Comparison of ENCODE assay signal across 10 mouse cellular contexts in genomic region chr8:117366475-117366874, GRCm38 (mm10).
A peak's percentile ranks its signal among the peaks of the same experiment; 100 is the strongest.
DNase-seq lines count a peak whose midpoint lies in the region; ATAC-seq lines count a peak whose summit lies in the region.
"Had no signal": no experiment of that assay in that cellular context is flagged by ENCODE, and none has a peak within 500 bp of the region (broad histone marks: within the 10 kb centered on the region; RNA-seq: fewer than 3 reads in every experiment).

No protein-coding gene starts in this region.

- no peaks in the 10 kb centered on the region for H3K27me3 ChIP-seq in hindbrain, embryonic 16.5 days (replicated peaks; ENCODE audit: control insufficient read depth, insufficient read depth, low read length)
- H3K27me3 ChIP-seq in hindbrain, embryonic 10.5 days (ENCODE audit: insufficient read depth, poor library complexity, severe bottlenecking): no peaks in the 10 kb centered on the region
- no peaks in the 10 kb centered on the region for H3K27me3 ChIP-seq in midbrain, embryonic 16.5 days (ENCODE audit: control insufficient read depth, insufficient read depth, low read depth, low read length)
- no peaks in the 10 kb centered on the region for H3K27me3 ChIP-seq in midbrain, embryonic 10.5 days (ENCODE audit: low read depth, poor library complexity, severe bottlenecking)

- 55% methylated on average over 7 of the region's 7 CpGs for WGBS in hindbrain, embryonic 16.5 days
- 63% methylated on average over 7 of the region's 7 CpGs for WGBS in hindbrain, embryonic 10.5 days
- WGBS in midbrain, embryonic 16.5 days: 63% methylated on average over 7 of the region's 7 CpGs
- 61% methylated on average over 7 of the region's 7 CpGs for WGBS in midbrain, embryonic 10.5 days

- peak; percentile 32; the same call in 1 of the 2 replicates for ATAC-seq in hindbrain, embryonic 16.5 days
- ATAC-seq in midbrain, embryonic 16.5 days: peak; percentile 14; the same call in 1 of the 2 replicates

- no peak overlapping the region for H3K4me2 ChIP-seq in hindbrain, embryonic 16.5 days (ENCODE audit: low read length)
- H3K4me2 ChIP-seq in midbrain, embryonic 16.5 days (ENCODE audit: low read length): no peak overlapping the region

- no peak overlapping the region for H3K4me3 ChIP-seq in hindbrain, embryonic 16.5 days (ENCODE audit: low read length)
- no peak overlapping the region for H3K4me3 ChIP-seq in hindbrain, embryonic 10.5 days
- H3K4me3 ChIP-seq in midbrain, embryonic 16.5 days (ENCODE audit: low read depth, low read length): no peak overlapping the region
- H3K4me3 ChIP-seq in midbrain, embryonic 10.5 days: no peak overlapping the region

- peak; percentile 49 for DNase-seq in adrenal gland, adult 2 months
- DNase-seq in adrenal gland, adult 8-10 months: no peak
- DNase-seq in hindbrain, embryonic 10.5 days (ENCODE audit: low spot score): no peak
- DNase-seq in midbrain, embryonic 10.5 days (ENCODE audit: low spot score): no peak
- peak; percentile 40 for DNase-seq in retina, postnatal 1 day
- DNase-seq in gastrocnemius, postnatal 36 days: no peak
- DNase-seq: embryo, embryonic 11 days; layer of hippocampus, adult 9-11 months had no signal

- 0 out of 2 replicates have a peak overlapping the region, but pooled peaks have one; percentile 39 for H3K27ac ChIP-seq in hindbrain, embryonic 16.5 days (ENCODE audit: low read depth, low read length)
- no peak overlapping the region for H3K27ac ChIP-seq in hindbrain, embryonic 10.5 days
- H3K27ac ChIP-seq in midbrain, embryonic 16.5 days (ENCODE audit: low read length): no peak overlapping the region
- no peak overlapping the region for H3K27ac ChIP-seq in midbrain, embryonic 10.5 days (replicated peaks)

- H3K4me1 ChIP-seq in hindbrain, embryonic 16.5 days (ENCODE audit: control insufficient read depth, insufficient read depth, low read depth, low read length): peaks cover 48% of the 10 kb centered on the region
- peaks cover 69% of the 10 kb centered on the region for H3K4me1 ChIP-seq in hindbrain, embryonic 10.5 days (replicated peaks)
- H3K4me1 ChIP-seq in midbrain, embryonic 16.5 days (ENCODE audit: control insufficient read depth, insufficient read depth, low read length): peaks cover 37% of the 10 kb centered on the region
- peaks cover 43% of the 10 kb centered on the region for H3K4me1 ChIP-seq in midbrain, embryonic 10.5 days

- H3K9ac ChIP-seq in hindbrain, embryonic 16.5 days (ENCODE audit: low read depth, low read length): no peak overlapping the region
- H3K9ac ChIP-seq in midbrain, embryonic 16.5 days (ENCODE audit: low read depth, low read length): 0 out of 2 replicates have a peak overlapping the region, but pooled peaks have one; percentile 17

- H3K36me3 ChIP-seq in hindbrain, embryonic 16.5 days (ENCODE audit: control insufficient read depth, insufficient read depth, low read length): no peaks in the 10 kb centered on the region
- no peaks in the 10 kb centered on the region for H3K36me3 ChIP-seq in hindbrain, embryonic 10.5 days
- no peaks in the 10 kb centered on the region for H3K36me3 ChIP-seq in midbrain, embryonic 16.5 days (ENCODE audit: control insufficient read depth, insufficient read depth, low read length)
- no peaks in the 10 kb centered on the region for H3K36me3 ChIP-seq in midbrain, embryonic 10.5 days

- H3K9me3 ChIP-seq in hindbrain, embryonic 16.5 days (ENCODE audit: control insufficient read depth, low read length): no peaks in the 10 kb centered on the region
- no peaks in the 10 kb centered on the region for H3K9me3 ChIP-seq in hindbrain, embryonic 10.5 days
- no peaks in the 10 kb centered on the region for H3K9me3 ChIP-seq in midbrain, embryonic 16.5 days (replicated peaks; ENCODE audit: control insufficient read depth, low read length, poor library complexity, severe bottlenecking)
- no peaks in the 10 kb centered on the region for H3K9me3 ChIP-seq in midbrain, embryonic 10.5 days (replicated peaks)

- intact Hi-C loops in gastrocnemius, postnatal 36 days (cut with DNase I): loop anchor here (10.0 kb wide), 1 partner anchor 112 kb away; the partner anchor contains the start of gene Cmip

Comparison
In these comparisons a context has a peak if more than half of its experiments do, and no peak if none do; other contexts are left out.
1. DNase-seq: peak in adrenal gland, adult 2 months (single experiment) and retina, postnatal 1 day (single experiment); none in adrenal gland, adult 8-10 months (single experiment), hindbrain, embryonic 10.5 days (single experiment), midbrain, embryonic 10.5 days (single experiment) and gastrocnemius, postnatal 36 days (0 of 2).